ENCODE assay signal across 14 mouse cellular contexts in the genomic region with DNA sequence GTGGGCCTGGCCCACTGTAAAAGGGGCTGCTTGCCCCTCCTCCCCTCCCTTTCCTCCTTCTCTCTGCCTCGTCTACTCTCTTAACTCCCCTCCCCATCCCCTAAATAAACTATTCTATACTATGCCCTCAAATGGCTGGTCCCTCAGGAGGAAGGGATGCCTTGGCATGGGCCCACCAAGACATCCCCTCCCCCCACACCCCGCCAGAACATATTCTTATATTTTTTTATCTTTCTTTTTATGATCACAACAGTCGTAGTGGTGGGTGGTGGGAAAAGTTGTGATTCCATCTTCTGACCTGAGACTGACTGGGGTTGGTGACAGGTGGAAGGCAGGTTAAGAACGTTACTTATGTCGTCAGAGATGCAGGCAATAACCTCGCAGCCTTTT. TPM values are rescaled to one million over a fixed set of nuclear protein-coding genes. Genes with fewer than 3 reads are reported as not detected.
A peak's percentile ranks its signal among the peaks of the same experiment; 100 is the strongest.
DNase-seq lines count a peak whose midpoint lies in the region; ATAC-seq and TF ChIP-seq lines count a peak whose summit lies in the region.
"Had no signal": no experiment of that assay in that cellular context is flagged by ENCODE, and none has a peak within 500 bp of the region (broad histone marks: within the 10 kb centered on the region; RNA-seq: fewer than 3 reads in every experiment).

No protein-coding gene starts in this region.

- H3K27me3 ChIP-seq in heart, embryonic 10.5 days (ENCODE audit: insufficient read depth, poor library complexity, severe bottlenecking), result no peaks in the 10 kb centered on the region
- no peaks in the 10 kb centered on the region for H3K27me3 ChIP-seq in kidney, embryonic 16.5 days (ENCODE audit: insufficient read depth, low read length)
- no peaks in the 10 kb centered on the region for H3K27me3 ChIP-seq in ES-Bruce4 (ENCODE audit: control insufficient read depth, insufficient read depth, low read length, poor library complexity, severe bottlenecking)
- H3K27me3 ChIP-seq in liver, embryonic 14.5 days (ENCODE audit: control insufficient read depth, insufficient read depth, low read length), result no peaks in the 10 kb centered on the region
- H3K27me3 ChIP-seq: embryonic facial prominence, embryonic 13.5 days had no signal

- no peak for ATAC-seq in kidney, embryonic 16.5 days (ENCODE audit: low FRiP score, low TSS enrichment)
- peak; percentile 29 for ATAC-seq in liver, embryonic 14.5 days (ENCODE audit: insufficient read depth)

- H3K36me3 ChIP-seq in heart, embryonic 10.5 days, result no peaks in the 10 kb centered on the region
- H3K36me3 ChIP-seq in kidney, embryonic 16.5 days (ENCODE audit: insufficient read depth, low read length), result no peaks in the 10 kb centered on the region
- no peaks in the 10 kb centered on the region for H3K36me3 ChIP-seq in ES-Bruce4 (ENCODE audit: control insufficient read depth, insufficient read depth, low read length, poor library complexity, severe bottlenecking)
- no peaks in the 10 kb centered on the region for H3K36me3 ChIP-seq in liver, embryonic 14.5 days (replicated peaks; ENCODE audit: control insufficient read depth, insufficient read depth, low read depth)
- H3K36me3 ChIP-seq: embryonic facial prominence, embryonic 13.5 days had no signal

- no peak overlapping the region for H3K27ac ChIP-seq in heart, embryonic 10.5 days
- peak overlapping the region; percentile 43; the same call in 1 of the 2 replicates for H3K27ac ChIP-seq in kidney, embryonic 16.5 days (ENCODE audit: low read length)
- peak overlapping the region; percentile 94 for H3K27ac ChIP-seq in ES-Bruce4 (ENCODE audit: insufficient read depth, low read length)
- no peak overlapping the region for H3K27ac ChIP-seq in liver, embryonic 14.5 days

- no peak for TF ChIP-seq POLR2A in ES-Bruce4 (IDR thresholded peaks at IDR 0.05; ENCODE audit: insufficient read depth, low read length)

- H3K9ac ChIP-seq in kidney, embryonic 16.5 days (replicated peaks; ENCODE audit: low read length), result no peak overlapping the region
- no peak overlapping the region for H3K9ac ChIP-seq in ES-Bruce4 (ENCODE audit: low read depth, poor library complexity, severe bottlenecking)
- H3K9ac ChIP-seq in liver, embryonic 14.5 days (replicated peaks), result no peak overlapping the region; the same call in 1 of the 2 replicates
- H3K9ac ChIP-seq: embryonic facial prominence, embryonic 13.5 days had no signal

- no peaks in the 10 kb centered on the region for H3K9me3 ChIP-seq in heart, embryonic 10.5 days
- no peaks in the 10 kb centered on the region for H3K9me3 ChIP-seq in kidney, embryonic 16.5 days (ENCODE audit: low read length)
- H3K9me3 ChIP-seq in ES-Bruce4 (replicated peaks; ENCODE audit: control insufficient read depth, insufficient read depth, low read length, poor library complexity, severe bottlenecking), result peaks cover 18% of the 10 kb centered on the region; the same call in 1 of the 2 replicates
- no peaks in the 10 kb centered on the region for H3K9me3 ChIP-seq in liver, embryonic 14.5 days (ENCODE audit: control insufficient read depth, low read length)
- H3K9me3 ChIP-seq: embryonic facial prominence, embryonic 13.5 days had no signal

- no peak for TF ChIP-seq CTCF in ES-Bruce4 (IDR thresholded peaks at IDR 0.05; ENCODE audit: low read depth, low read length)
- TF ChIP-seq CTCF in liver, embryonic 14.5 days (IDR thresholded peaks at IDR 0.05; ENCODE audit: low read depth), result no peak

- H3K4me1 ChIP-seq in heart, embryonic 10.5 days, result peaks cover 29% of the 10 kb centered on the region
- H3K4me1 ChIP-seq in kidney, embryonic 16.5 days (ENCODE audit: insufficient read depth, low read length), result peaks cover 46% of the 10 kb centered on the region
- H3K4me1 ChIP-seq in ES-Bruce4 (ENCODE audit: control insufficient read depth, insufficient read depth, low read length), result peaks cover 12% of the 10 kb centered on the region
- H3K4me1 ChIP-seq in liver, embryonic 14.5 days (replicated peaks; ENCODE audit: control insufficient read depth in 2 of 2, insufficient read depth in 2 of 2, low read length in 1 of 2), result peaks cover 24 to 49% of the 10 kb centered on the region in 2 experiments

- WGBS in heart, embryonic 10.5 days, result 75% methylated on average over 6 of the region's 6 CpGs
- 48% methylated on average over 6 of the region's 6 CpGs for WGBS in kidney, embryonic 16.5 days
- 61% methylated on average over 6 of the region's 6 CpGs for WGBS in liver, embryonic 14.5 days (ENCODE audit: insufficient replicate concordance)

- H3K4me2 ChIP-seq in kidney, embryonic 16.5 days (replicated peaks; ENCODE audit: low read depth, low read length), result 0 out of 2 replicates have a peak overlapping the region, but pooled peaks have one; percentile 34
- H3K4me2 ChIP-seq in liver, embryonic 14.5 days (ENCODE audit: low read depth), result peak overlapping the region; percentile 65

- TF ChIP-seq EP300 in ES-Bruce4 (IDR thresholded peaks at IDR 0.05; ENCODE audit: insufficient read depth, low read depth, low read length), result 0 out of 2 replicates have a peak, but pooled peaks have one; percentile 0
- no peak for TF ChIP-seq EP300 in liver, embryonic 14.5 days (IDR thresholded peaks at IDR 0.05; ENCODE audit: low read depth)

- H3K4me3 ChIP-seq in heart, embryonic 10.5 days, result no peak overlapping the region
- H3K4me3 ChIP-seq in kidney, embryonic 16.5 days (ENCODE audit: low read length), result no peak overlapping the region
- no peak overlapping the region for H3K4me3 ChIP-seq in ES-Bruce4 (ENCODE audit: low read depth, low read length)
- peak overlapping the region in 1 of 2 experiments; percentile 14; a peak in 1 of 4 replicates for H3K4me3 ChIP-seq in liver, embryonic 14.5 days (ENCODE audit: insufficient read depth in 1 of 2, low read depth in 2 of 2, low read length in 2 of 2)
- H3K4me3 ChIP-seq: embryonic facial prominence, embryonic 13.5 days had no signal

- DNase-seq in heart, adult 11 months, result peak; percentile 79
- no peak for DNase-seq in heart, embryonic 10.5 days (ENCODE audit: low spot score)
- DNase-seq in kidney, adult 18-20 months, result no peak
- no peak for DNase-seq in liver, embryonic 14.5 days (ENCODE audit: low read depth in 3 of 3, low spot score in 3 of 3)
- DNase-seq in adrenal gland, postnatal 36 days, result no peak
- DNase-seq: B cell, adult 2 months; cerebellum, adult 18-20 months; gastrocnemius, postnatal 10 days; heart, postnatal 14 days; kidney, adult 2 months; thymus, postnatal 36 days had no signal

RNA-seq across cellular contexts. Expression of a gene that starts 22.1 kb away (rescaled TPM):
- polyA plus RNA-seq in heart, embryonic 10.5 days (2016; fragmentation: Nextera tagmentation; extraction: Ambion mirVana), result 7.5 and 8.9 TPM in 2 replicates
- polyA plus RNA-seq in kidney, embryonic 16.5 days (2015; fragmentation: Nextera tagmentation; extraction: Ambion mirVana), result 12.5 and 15.7 TPM in 2 replicates
- 53.3 and 57.0 TPM in 2 replicates for polyA plus RNA-seq in ES-Bruce4 (2011; ENCODE audit: insufficient read depth, insufficient read length, low read depth, missing spikeins)
- polyA plus RNA-seq in liver, embryonic 14.5 days (2012; rRNA removed), result 1.9 and 2.0 TPM in 2 replicates
- 2.6 and 3.0 TPM in 2 replicates for polyA plus RNA-seq in liver, embryonic 14.5 days (2014; fragmentation: Nextera tagmentation; extraction: Ambion mirVana)
- 10 to 100 TPM; 31.0 to 33.2 TPM for total RNA-seq in adrenal gland, postnatal 36 days (2021)

Comparison
In these comparisons a context has a peak if more than half of its experiments do, and no peak if none do; other contexts are left out.
1. H3K27ac ChIP-seq: peak in kidney, embryonic 16.5 days (single experiment) and ES-Bruce4 (single experiment); none in heart, embryonic 10.5 days (single experiment) and liver, embryonic 14.5 days (single experiment).